Mouse (Mus musculus) midbrain, embryonic 13.5 days (tissue): ENCODE measurements around the gene Gm20777. TPM values are rescaled to one million over a fixed set of nuclear protein-coding genes. Genes with fewer than 3 reads are reported as not detected.
"Not testable (repeated sequence)": the region's sequence is repeated elsewhere in the genome, so short reads cannot be mapped to it uniquely, and the experiment has no call there.

Experiments
- ATAC-seq: fragments of 200-750 bp; cut with Nextera tagmentation; 2 replicates; pipeline ENCODE4 v1.8.0; 2017; ENCODE audit warnings: mild to moderate bottlenecking, moderate TSS enrichment, moderate library complexity
- H3K27ac ChIP-seq: fragments of 300-500 bp; sonication (generic); 2 replicates; pipeline ENCODE4 v1.5.1; 2015; ENCODE audit warnings: inconsistent platforms, mild to moderate bottlenecking, moderate library complexity
- H3K27me3 ChIP-seq: fragments of 300-500 bp; sonication (generic); 2 replicates; pipeline ENCODE4 v1.6.1; 2015; ENCODE audit warnings: mild to moderate bottlenecking, inconsistent platforms
- H3K36me3 ChIP-seq: fragments of 300-500 bp; sonication (generic); 2 replicates; pipeline ENCODE4 v1.6.1; 2015; ENCODE audit warnings: mild to moderate bottlenecking, inconsistent platforms
- H3K4me1 ChIP-seq: fragments of 300-500 bp; sonication (generic); replicated peaks from 2 replicates; pipeline ENCODE4 v1.6.1; 2015; ENCODE audit warnings: inconsistent platforms
- H3K4me2 ChIP-seq: fragments of 300-500 bp; sonication (generic); replicated peaks from 2 replicates; pipeline ENCODE4 v1.6.1; 2015; ENCODE audit warnings: moderate library complexity, mild to moderate bottlenecking, inconsistent platforms
- H3K4me3 ChIP-seq: fragments of 300-500 bp; sonication (generic); replicated peaks from 2 replicates; pipeline ENCODE4 v1.5.1; 2015; ENCODE audit warnings: mild to moderate bottlenecking, inconsistent platforms
- H3K9ac ChIP-seq: fragments of 300-500 bp; sonication (generic); replicated peaks from 2 replicates; pipeline ENCODE4 v1.6.1; 2015; ENCODE audit warnings: mild to moderate bottlenecking, inconsistent platforms
- H3K9me3 ChIP-seq: fragments of 300-500 bp; sonication (generic); 2 replicates; pipeline ENCODE4 v1.6.1; 2016; ENCODE audit warnings: mild to moderate bottlenecking, inconsistent platforms
- WGBS: fragments of 180-500 bp; shearing (Covaris S2); methylation state at CpG from one replicate; pipeline ENCODE4 v1.1.7; 2015; 5-methylcytosine and 5-hydroxymethylcytosine counted together
- polyA plus RNA-seq: library from polyadenylated mRNA; unstranded; fragments of >200 nt; fragmentation: Nextera tagmentation; extraction: Ambion mirVana; gene quantifications from 2 replicates; pipeline ENCODE4 v1.2.1, GENCODE M21; 2015

Gene Gm20777
- polyA plus RNA-seq, result not detected in 2 replicates

- H3K9ac ChIP-seq, H3K27me3 ChIP-seq, H3K9me3 ChIP-seq, H3K4me2 ChIP-seq, H3K27ac ChIP-seq, H3K4me1 ChIP-seq, ATAC-seq, H3K4me3 ChIP-seq, H3K36me3 ChIP-seq: not testable (repeated sequence)
Observed at GRCm38 (mm10) chrY:10752350-10752749, at the start of gene Gm20777. Gm20777 (minus strand) TSS chrY:10752450.

- not testable (repeated sequence) for H3K27ac ChIP-seq, H3K9ac ChIP-seq, H3K36me3 ChIP-seq, H3K4me1 ChIP-seq, H3K4me3 ChIP-seq, H3K4me2 ChIP-seq, H3K9me3 ChIP-seq, ATAC-seq, H3K27me3 ChIP-seq
- no CpG with 5 or more reads among the region's 5 CpGs for WGBS
Observed at GRCm38 (mm10) chrY:10709551-10709950, 42.7 kb downstream of the Gm20777 start.

- WGBS, result 92% methylated on average over 30 of the region's 30 CpGs
- ATAC-seq, result not testable (repeated sequence)
Observed at GRCm38 (mm10) chrY:10708761-10709160, 43.5 kb downstream of the Gm20777 start.

GRCm38 (mm10) chrY:10708226-10708625 is 44.0 kb downstream of the Gm20777 start:
- not testable (repeated sequence) for H3K27ac ChIP-seq, H3K4me3 ChIP-seq, H3K9ac ChIP-seq, H3K4me2 ChIP-seq, H3K36me3 ChIP-seq, H3K9me3 ChIP-seq, ATAC-seq, H3K4me1 ChIP-seq, H3K27me3 ChIP-seq
- WGBS, result 89% methylated on average over 15 of the region's 16 CpGs

More at GRCm38 (mm10) chrY:10708761-10709160, 43.5 kb downstream of the Gm20777 start:
- not testable (repeated sequence) for H3K27ac ChIP-seq, H3K4me3 ChIP-seq, H3K4me1 ChIP-seq, H3K9ac ChIP-seq, H3K27me3 ChIP-seq, H3K36me3 ChIP-seq, H3K4me2 ChIP-seq, H3K9me3 ChIP-seq

- H3K4me2 ChIP-seq, H3K4me1 ChIP-seq, H3K36me3 ChIP-seq, H3K9ac ChIP-seq, H3K4me3 ChIP-seq, H3K9me3 ChIP-seq, H3K27me3 ChIP-seq, H3K27ac ChIP-seq, ATAC-seq: not testable (repeated sequence)
- 87% methylated on average over 6 of the region's 7 CpGs for WGBS
Observed at GRCm38 (mm10) chrY:10706686-10707085, 45.6 kb downstream of the Gm20777 start.

Other genes starting within 250 kb of the Gm20777 start
- not detected in 2 replicates for gene Gm20737, start 216.4 kb downstream of the Gm20777 start, polyA plus RNA-seq
- gene Gm21775, start 199.0 kb downstream of the Gm20777 start, polyA plus RNA-seq, result not detected in 2 replicates
- gene Gm21900, start 136.1 kb downstream of the Gm20777 start, polyA plus RNA-seq, result not detected in 2 replicates